Mouse (Mus musculus): ENCODE data around the gene Pfkfb4. TPM values are rescaled to one million over a fixed set of nuclear protein-coding genes. Genes with fewer than 3 reads are reported as not detected.

Pfkfb4 gene
- total RNA-seq, 2 experiments from 2014 or later: 20.9 to 26.7 TPM

GRCm38 (mm10) chr9:108992620-108993361 is 1.2 kb downstream of the Pfkfb4 start:
- no peak for DNase-seq (ENCODE audit: low spot score in 2 of 2)

GRCm38 (mm10) chr9:108996411-108996810 is 4.8 kb downstream of the Pfkfb4 start:
- no peak for DNase-seq (ENCODE audit: low spot score in 2 of 2)

- DNase-seq (ENCODE audit: low spot score in 2 of 2): peak in 1 of 2 experiments; percentile 28
Measured at GRCm38 (mm10) chr9:108998287-108999166, 6.9 kb downstream of the Pfkfb4 start.

- peak in 1 of 2 experiments; percentile 36 for DNase-seq (ENCODE audit: low spot score in 2 of 2)
Measured at GRCm38 (mm10) chr9:108999167-108999526, 7.6 kb downstream of the Pfkfb4 start.

- peak; percentile 48 to 69 for DNase-seq (ENCODE audit: low spot score in 2 of 2)
Measured at GRCm38 (mm10) chr9:109000726-109001125, 9.1 kb downstream of the Pfkfb4 start.

GRCm38 (mm10) chr9:109003201-109003600 is 11.6 kb downstream of the Pfkfb4 start:
- DNase-seq (ENCODE audit: low spot score in 2 of 2): peak; percentile 60 to 61

- DNase-seq (ENCODE audit: low spot score in 2 of 2): no peak
Measured at GRCm38 (mm10) chr9:109007025-109007780, 15.6 kb downstream of the Pfkfb4 start.

- DNase-seq (ENCODE audit: low spot score in 2 of 2): no peak
Measured at GRCm38 (mm10) chr9:109008081-109008480, 16.5 kb downstream of the Pfkfb4 start.

- no peak for DNase-seq (ENCODE audit: low spot score in 2 of 2)
Measured at GRCm38 (mm10) chr9:109008994-109009635, 17.5 kb downstream of the Pfkfb4 start.

GRCm38 (mm10) chr9:109009636-109010315 is 18.2 kb downstream of the Pfkfb4 start:
- DNase-seq (ENCODE audit: low spot score in 2 of 2): no peak

GRCm38 (mm10) chr9:109010316-109010690 is 18.7 kb downstream of the Pfkfb4 start:
- DNase-seq (ENCODE audit: low spot score in 2 of 2): no peak

GRCm38 (mm10) chr9:109015397-109015796 is 23.8 kb downstream of the Pfkfb4 start:
- DNase-seq (ENCODE audit: low spot score in 2 of 2): no peak

GRCm38 (mm10) chr9:109016973-109017604 is 25.5 kb downstream of the Pfkfb4 start:
- no peak for DNase-seq (ENCODE audit: low spot score in 2 of 2)

GRCm38 (mm10) chr9:109021428-109021827 is 29.9 kb downstream of the Pfkfb4 start:
- no peak for DNase-seq (ENCODE audit: low spot score in 2 of 2)

GRCm38 (mm10) chr9:109022866-109023685 is 31.5 kb downstream of the Pfkfb4 start:
- peak in 1 of 2 experiments; percentile 34 for DNase-seq (ENCODE audit: low spot score in 2 of 2)

GRCm38 (mm10) chr9:109027521-109027920 is 35.9 kb downstream of the Pfkfb4 start:
- DNase-seq (ENCODE audit: low spot score in 2 of 2): no peak

- DNase-seq (ENCODE audit: low spot score in 2 of 2): no peak
Measured at GRCm38 (mm10) chr9:109028421-109028820, 36.8 kb downstream of the Pfkfb4 start.

- DNase-seq (ENCODE audit: low spot score in 2 of 2): no peak
Measured at GRCm38 (mm10) chr9:109028919-109029318, 37.3 kb downstream of the Pfkfb4 start.

GRCm38 (mm10) chr9:109030312-109030711 is 38.7 kb downstream of the Pfkfb4 start:
- DNase-seq (ENCODE audit: low spot score in 2 of 2): no peak

Data from layer of hippocampus, postnatal 10 days (tissue).